ENCODE assay signal across 21 mouse cellular contexts in the genomic region with DNA sequence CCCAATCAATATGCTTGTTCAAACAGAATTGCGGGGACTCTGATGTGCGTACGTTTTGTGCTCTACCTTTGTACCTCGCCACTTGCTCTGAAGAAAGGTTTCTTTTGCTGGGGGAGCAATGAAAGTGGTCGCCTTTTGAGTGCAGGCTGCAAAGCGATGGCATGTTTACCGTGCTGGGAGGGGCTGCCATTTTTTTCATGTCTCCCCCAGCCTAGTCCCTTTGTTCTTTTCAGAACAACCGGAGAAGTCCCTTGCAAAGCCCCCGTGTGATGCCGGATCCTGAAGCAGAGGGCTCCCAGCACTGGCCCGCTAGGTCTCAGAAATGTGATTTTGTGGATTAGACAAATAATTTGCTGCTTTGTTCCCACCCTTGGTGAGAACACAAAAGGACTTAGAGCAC. TPM values are rescaled to one million over a fixed set of nuclear protein-coding genes. Genes with fewer than 3 reads are reported as not detected.
DNase-seq lines count a peak whose midpoint lies in the region; ATAC-seq and TF ChIP-seq lines count a peak whose summit lies in the region.
"Had no signal": no experiment of that assay in that cellular context is flagged by ENCODE, and none has a peak within 500 bp of the region (broad histone marks: within the 10 kb centered on the region; RNA-seq: fewer than 3 reads in every experiment).

No protein-coding gene starts in this region.

- no peak overlapping the region for H3K9ac ChIP-seq in forebrain, embryonic 12.5 days
- no peak overlapping the region for H3K9ac ChIP-seq in forebrain, embryonic 16.5 days (replicated peaks; ENCODE audit: low read depth, low read length)
- H3K9ac ChIP-seq in liver, postnatal 0 days (replicated peaks): no peak overlapping the region
- no peak overlapping the region for H3K9ac ChIP-seq in liver, embryonic 11.5 days (ENCODE audit: low read depth, low read length)
- peak overlapping the region; percentile 50 for H3K9ac ChIP-seq in midbrain, embryonic 11.5 days (ENCODE audit: low read length)
- peak overlapping the region; percentile 33; the same call in 1 of the 2 replicates for H3K9ac ChIP-seq in stomach, embryonic 16.5 days (ENCODE audit: low read length)
- H3K9ac ChIP-seq: limb, embryonic 12.5 days; liver, embryonic 15.5 days; neural tube, embryonic 15.5 days had no signal

- H3K9me3 ChIP-seq in forebrain, embryonic 12.5 days: no peaks in the 10 kb centered on the region
- no peaks in the 10 kb centered on the region for H3K9me3 ChIP-seq in forebrain, embryonic 16.5 days (ENCODE audit: control insufficient read depth, low read length)
- H3K9me3 ChIP-seq in liver, postnatal 0 days (ENCODE audit: low read length): no peaks in the 10 kb centered on the region; the same call in 1 of the 2 replicates
- no peaks in the 10 kb centered on the region for H3K9me3 ChIP-seq in liver, embryonic 11.5 days (ENCODE audit: control insufficient read depth, low read length)
- peaks cover 3% of the 10 kb centered on the region for H3K9me3 ChIP-seq in midbrain, embryonic 11.5 days (ENCODE audit: control insufficient read depth, low read length)
- H3K9me3 ChIP-seq in stomach, embryonic 16.5 days (replicated peaks; ENCODE audit: control insufficient read depth, low read length): 0 out of 2 replicates have a peak, but pooled peaks cover 3% of the 10 kb centered on the region
- H3K9me3 ChIP-seq: limb, embryonic 12.5 days; liver, embryonic 15.5 days; neural tube, embryonic 15.5 days had no signal

- no peak for TF ChIP-seq CTCF in liver, postnatal 0 days (IDR thresholded peaks at IDR 0.05; ENCODE audit: low read depth)

- peaks cover 10% of the 10 kb centered on the region; the same call in 1 of the 2 replicates for H3K36me3 ChIP-seq in forebrain, embryonic 12.5 days (replicated peaks)
- H3K36me3 ChIP-seq in forebrain, embryonic 16.5 days (ENCODE audit: control insufficient read depth, insufficient read depth): no peaks in the 10 kb centered on the region
- no peaks in the 10 kb centered on the region for H3K36me3 ChIP-seq in liver, postnatal 0 days (replicated peaks; ENCODE audit: insufficient read depth, low read length)
- no peaks in the 10 kb centered on the region for H3K36me3 ChIP-seq in liver, embryonic 11.5 days (ENCODE audit: control insufficient read depth, insufficient read depth, low read length)
- H3K36me3 ChIP-seq in midbrain, embryonic 11.5 days (ENCODE audit: control insufficient read depth, insufficient read depth, low read length): no peaks in the 10 kb centered on the region
- H3K36me3 ChIP-seq in stomach, embryonic 16.5 days (ENCODE audit: control insufficient read depth, insufficient read depth, low read length): no peaks in the 10 kb centered on the region
- H3K36me3 ChIP-seq: limb, embryonic 12.5 days; liver, embryonic 15.5 days; neural tube, embryonic 15.5 days had no signal

- TF ChIP-seq EP300 in liver, postnatal 0 days (IDR thresholded peaks at IDR 0.05; ENCODE audit: low read depth): no peak

- H3K4me1 ChIP-seq in forebrain, embryonic 12.5 days: peaks cover 36% of the 10 kb centered on the region
- peaks cover 27% of the 10 kb centered on the region for H3K4me1 ChIP-seq in forebrain, embryonic 16.5 days (replicated peaks; ENCODE audit: control insufficient read depth, insufficient read depth, low read length)
- no peaks in the 10 kb centered on the region; the same call in 1 of the 2 replicates for H3K4me1 ChIP-seq in liver, postnatal 0 days (ENCODE audit: insufficient read depth)
- H3K4me1 ChIP-seq in liver, embryonic 11.5 days (replicated peaks; ENCODE audit: control insufficient read depth, insufficient read depth, low read length): no peaks in the 10 kb centered on the region
- H3K4me1 ChIP-seq in midbrain, embryonic 11.5 days (ENCODE audit: control insufficient read depth, insufficient read depth, low read length): peaks cover 29% of the 10 kb centered on the region
- no peaks in the 10 kb centered on the region for H3K4me1 ChIP-seq in stomach, embryonic 16.5 days (ENCODE audit: control insufficient read depth, insufficient read depth, low read length)
- H3K4me1 ChIP-seq: liver, embryonic 15.5 days had no signal

- no peak for ATAC-seq in forebrain, embryonic 12.5 days (ENCODE audit: low FRiP score)
- no peak for ATAC-seq in forebrain, embryonic 16.5 days
- ATAC-seq in liver, postnatal 0 days: peak; percentile 84
- no peak for ATAC-seq in liver, embryonic 11.5 days (replicated peaks; ENCODE audit: low FRiP score)
- ATAC-seq in midbrain, embryonic 11.5 days (ENCODE audit: low FRiP score): peak; percentile 14; the same call in 1 of the 2 replicates
- no peak for ATAC-seq in stomach, embryonic 16.5 days (ENCODE audit: insufficient read depth, low FRiP score)
- ATAC-seq: CD4-positive, CD25-positive, alpha-beta regulatory T cell, adult 4 months; hindbrain, postnatal 0 days; intestine, embryonic 16.5 days; lung, postnatal 0 days had no signal

- peak overlapping the region; percentile 50 for H3K27ac ChIP-seq in forebrain, embryonic 12.5 days
- H3K27ac ChIP-seq in forebrain, embryonic 16.5 days (ENCODE audit: low read length): no peak overlapping the region
- 0 out of 2 replicates have a peak overlapping the region, but pooled peaks have one; percentile 16 for H3K27ac ChIP-seq in liver, postnatal 0 days (ENCODE audit: low read depth)
- no peak overlapping the region for H3K27ac ChIP-seq in liver, embryonic 11.5 days (ENCODE audit: low read depth, low read length)
- peak overlapping the region; percentile 60 for H3K27ac ChIP-seq in midbrain, embryonic 11.5 days (ENCODE audit: low read depth, low read length)
- H3K27ac ChIP-seq in stomach, embryonic 16.5 days (ENCODE audit: low read length): no peak overlapping the region
- H3K27ac ChIP-seq: hindbrain, postnatal 0 days; layer of hippocampus, adult 2 months; limb, embryonic 12.5 days; liver, embryonic 15.5 days; macrophage; neural tube, embryonic 15.5 days had no signal

- no peak overlapping the region for H3K4me3 ChIP-seq in forebrain, embryonic 12.5 days (replicated peaks)
- H3K4me3 ChIP-seq in forebrain, embryonic 16.5 days (replicated peaks; ENCODE audit: low read length): no peak overlapping the region
- H3K4me3 ChIP-seq in liver, postnatal 0 days (ENCODE audit: low read depth, low read length): no peak overlapping the region
- H3K4me3 ChIP-seq in liver, embryonic 11.5 days (ENCODE audit: low read depth, low read length): no peak overlapping the region
- no peak overlapping the region for H3K4me3 ChIP-seq in midbrain, embryonic 11.5 days (ENCODE audit: low read depth, low read length)
- no peak overlapping the region for H3K4me3 ChIP-seq in stomach, embryonic 16.5 days (replicated peaks; ENCODE audit: low read length)
- H3K4me3 ChIP-seq: layer of hippocampus, adult 2 months; limb, embryonic 12.5 days; liver, embryonic 15.5 days; neural tube, embryonic 15.5 days had no signal

- 11% methylated on average over 11 of the region's 11 CpGs for WGBS in forebrain, embryonic 12.5 days
- WGBS in forebrain, embryonic 16.5 days: 13% methylated on average over 11 of the region's 11 CpGs
- 61% methylated on average over 11 of the region's 11 CpGs for WGBS in liver, postnatal 0 days (ENCODE audit: insufficient replicate concordance)
- WGBS in liver, embryonic 11.5 days: 74% methylated on average over 11 of the region's 11 CpGs
- WGBS in midbrain, embryonic 11.5 days: 17% methylated on average over 11 of the region's 11 CpGs
- 70% methylated on average over 11 of the region's 11 CpGs for WGBS in stomach, embryonic 16.5 days

- no peak overlapping the region for H3K4me2 ChIP-seq in forebrain, embryonic 12.5 days
- H3K4me2 ChIP-seq in forebrain, embryonic 16.5 days (ENCODE audit: low read length): no peak overlapping the region
- no peak overlapping the region for H3K4me2 ChIP-seq in liver, postnatal 0 days (ENCODE audit: low read depth, low read length)
- no peak overlapping the region for H3K4me2 ChIP-seq in liver, embryonic 11.5 days
- H3K4me2 ChIP-seq in midbrain, embryonic 11.5 days: no peak overlapping the region
- H3K4me2 ChIP-seq in stomach, embryonic 16.5 days (ENCODE audit: low read depth, low read length): no peak overlapping the region
- H3K4me2 ChIP-seq: limb, embryonic 12.5 days; liver, embryonic 15.5 days; neural tube, embryonic 15.5 days had no signal

- H3K27me3 ChIP-seq in forebrain, embryonic 12.5 days: no peaks in the 10 kb centered on the region
- no peaks in the 10 kb centered on the region for H3K27me3 ChIP-seq in forebrain, embryonic 16.5 days (replicated peaks; ENCODE audit: control insufficient read depth, insufficient read depth, low read length)
- no peaks in the 10 kb centered on the region for H3K27me3 ChIP-seq in liver, postnatal 0 days (ENCODE audit: insufficient read depth, low read length)
- H3K27me3 ChIP-seq in liver, embryonic 11.5 days (replicated peaks; ENCODE audit: control insufficient read depth, insufficient read depth, low read length): no peaks in the 10 kb centered on the region
- no peaks in the 10 kb centered on the region for H3K27me3 ChIP-seq in midbrain, embryonic 11.5 days (ENCODE audit: control insufficient read depth, insufficient read depth, low read length)
- no peaks in the 10 kb centered on the region for H3K27me3 ChIP-seq in stomach, embryonic 16.5 days (ENCODE audit: control insufficient read depth, insufficient read depth, low read length)
- H3K27me3 ChIP-seq: limb, embryonic 12.5 days; liver, embryonic 15.5 days; neural tube, embryonic 15.5 days had no signal

- no peak for DNase-seq in liver, postnatal 0 days
- DNase-seq in liver, embryonic 11.5 days (ENCODE audit: low spot score): no peak
- peak; percentile 86 for DNase-seq in midbrain, embryonic 11.5 days (ENCODE audit: low spot score, missing footprints)
- DNase-seq in kidney, postnatal 10 days: no peak
- DNase-seq: adrenal gland, postnatal 25 days; cerebellum, adult 9-11 months; gastrocnemius, postnatal 36 days; kidney, adult 9 months; thymus, postnatal 14 days had no signal

RNA-seq across cellular contexts. Expression of gene Gm4353, which starts 36.8 kb away (rescaled TPM):
- polyA plus RNA-seq in forebrain, embryonic 12.5 days (2016; fragmentation: Nextera tagmentation; extraction: Ambion mirVana): 0.68 TPM in 2 replicates
- 1.2 and 1.5 TPM in 2 replicates for polyA plus RNA-seq in forebrain, embryonic 16.5 days (2015; fragmentation: Nextera tagmentation; extraction: Ambion mirVana)
- 0.13 and 0.14 TPM in 2 replicates for polyA plus RNA-seq in liver, postnatal 0 days (2015; fragmentation: Nextera tagmentation; extraction: Ambion mirVana)
- polyA plus RNA-seq in liver, embryonic 11.5 days (2014; fragmentation: Nextera tagmentation; extraction: Ambion mirVana): 0.78 and 0.93 TPM in 2 replicates
- 0.36 and 0.66 TPM in 2 replicates for polyA plus RNA-seq in midbrain, embryonic 11.5 days (2014; fragmentation: Nextera tagmentation; extraction: Ambion mirVana)
- 0.62 and 1.9 TPM in 2 replicates for polyA plus RNA-seq in stomach, embryonic 16.5 days (2015; fragmentation: Nextera tagmentation; extraction: Ambion mirVana)

Comparison
In these comparisons a context has a peak if more than half of its experiments do, and no peak if none do; other contexts are left out.
1. ATAC-seq: peak in liver, postnatal 0 days (single experiment) and midbrain, embryonic 11.5 days (single experiment); none in forebrain, embryonic 12.5 days (single experiment), forebrain, embryonic 16.5 days (single experiment), liver, embryonic 11.5 days (single experiment) and stomach, embryonic 16.5 days (single experiment).
2. H3K27ac ChIP-seq: peak in forebrain, embryonic 12.5 days (single experiment), liver, postnatal 0 days (single experiment) and midbrain, embryonic 11.5 days (single experiment); none in forebrain, embryonic 16.5 days (single experiment), liver, embryonic 11.5 days (single experiment) and stomach, embryonic 16.5 days (single experiment).
3. H3K9ac ChIP-seq: peak in midbrain, embryonic 11.5 days (single experiment) and stomach, embryonic 16.5 days (single experiment); none in forebrain, embryonic 12.5 days (single experiment), forebrain, embryonic 16.5 days (single experiment), liver, postnatal 0 days (single experiment) and liver, embryonic 11.5 days (single experiment).